Mouse (Mus musculus) MEL (cell line): ENCODE data around the gene Ppp1r12a.

Experiments used
- CHD2 ChIP-seq: IDR thresholded peaks from 2 replicates; pipeline ENCODE4 v1.6.1; 2011; ENCODE audit warnings: low read length, improper control_type of control experiment
- CTCF ChIP-seq, 3 experiments: IDR thresholded peaks in 2 of 3; conservative IDR thresholded peaks in 1 of 3; 2 replicates each; pipeline ENCODE4 v1.5.1; 2011 to 2012; ENCODE audit warnings: low read length in 3 of 3, low read depth in 2 of 3, mild to moderate bottlenecking in 2 of 3, improper control_type of control experiment in 1 of 3, inconsistent platforms in 1 of 3, mixed read lengths in 1 of 3, moderate library complexity in 1 of 3; ENCODE audit not compliant: control insufficient read depth in 1 of 3, insufficient read depth in 1 of 3, poor library complexity in 1 of 3, severe bottlenecking in 1 of 3
- EP300 ChIP-seq, 2 experiments: IDR thresholded peaks; 2 replicates each; pipeline ENCODE4 v1.6.1; 2011; ENCODE audit warnings: improper control_type of control experiment in 2 of 2, low read length in 2 of 2, low read depth in 1 of 2, mild to moderate bottlenecking in 1 of 2
- MAZ ChIP-seq: IDR thresholded peaks from 2 replicates; pipeline ENCODE4 v1.6.1; 2012; ENCODE audit warnings: low read depth, mild to moderate bottlenecking, inconsistent platforms, low read length, improper control_type of control experiment
- POLR2A ChIP-seq, 2 experiments: IDR thresholded peaks; 2 replicates each; pipeline ENCODE4 v1.6.1; 2011 to 2012; ENCODE audit warnings: low read length in 2 of 2, mild to moderate bottlenecking in 2 of 2, control low read depth in 1 of 2, improper control_type of control experiment in 1 of 2, low read depth in 1 of 2, moderate library complexity in 1 of 2; ENCODE audit not compliant: control insufficient read depth in 1 of 2, insufficient read depth in 1 of 2, poor library complexity in 1 of 2
- POLR2AphosphoS2 ChIP-seq: IDR thresholded peaks from 2 replicates; pipeline ENCODE4 v1.6.1; 2011; ENCODE audit warnings: low read length, improper control_type of control experiment
- SIN3A ChIP-seq: IDR thresholded peaks from 2 replicates; pipeline ENCODE4 v1.6.1; 2012; ENCODE audit warnings: low read length, improper control_type of control experiment, inconsistent platforms
- UBTF ChIP-seq: IDR thresholded peaks from 2 replicates; pipeline ENCODE4 v1.6.1; 2012; ENCODE audit warnings: low read depth, mild to moderate bottlenecking, inconsistent platforms, low read length, improper control_type of control experiment, moderate library complexity, borderline replicate concordance; ENCODE audit not compliant: insufficient read depth
- USF2 ChIP-seq, 2 experiments: IDR thresholded peaks; 2 replicates each; pipeline ENCODE4 v1.6.1; 2011 to 2012; ENCODE audit warnings: improper control_type of control experiment in 2 of 2, low read length in 2 of 2, borderline replicate concordance in 1 of 2, inconsistent platforms in 1 of 2, low read depth in 1 of 2, mild to moderate bottlenecking in 1 of 2; ENCODE audit not compliant: insufficient read depth in 1 of 2
- ZMIZ1 ChIP-seq: IDR thresholded peaks from 2 replicates; pipeline ENCODE4 v1.6.1; 2012; ENCODE audit warnings: low read depth, mild to moderate bottlenecking, inconsistent platforms, low read length, improper control_type of control experiment, moderate library complexity

DNA sequence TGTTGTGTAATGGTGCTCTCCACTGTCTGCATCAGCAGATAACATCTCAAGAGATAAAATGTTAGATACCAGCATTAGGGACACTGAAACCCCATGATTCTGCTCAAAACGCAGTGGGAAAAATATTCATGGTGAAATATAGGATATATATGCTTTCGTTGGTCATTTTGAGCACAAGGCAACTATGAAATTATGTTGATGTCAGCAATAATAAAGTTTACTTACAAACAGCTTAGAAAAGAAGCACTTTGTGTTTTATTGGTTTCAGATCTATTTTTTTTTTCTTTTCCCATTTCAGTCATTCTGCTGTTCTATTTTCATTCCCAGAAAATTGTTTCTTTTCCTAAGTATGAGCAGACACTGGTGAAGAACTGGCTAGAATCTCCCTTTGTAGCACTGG lies 34.1 kb downstream of the Ppp1r12a start:
- TF ChIP-seq USF2 (IDR thresholded peaks at IDR 0.05; ENCODE audit: borderline replicate concordance in 1 of 2, insufficient read depth in 1 of 2, low read depth in 1 of 2, low read length in 2 of 2) (no peak), POLR2A (IDR thresholded peaks at IDR 0.05; ENCODE audit: control insufficient read depth in 1 of 2, insufficient read depth in 1 of 2, low read depth in 1 of 2, low read length in 2 of 2, poor library complexity in 1 of 2) (no peak), MAZ (no peak), CHD2 (no peak), CTCF (IDR thresholded peaks at IDR 0.05 in 2 of 3, conservative IDR thresholded peaks at IDR 0.05 in 1 of 3; ENCODE audit: control insufficient read depth in 1 of 3, insufficient read depth in 1 of 3, low read depth in 2 of 3, low read length in 3 of 3, poor library complexity in 1 of 3, severe bottlenecking in 1 of 3) (no peak), POLR2AphosphoS2 (no peak), ZMIZ1 (no peak), EP300 (IDR thresholded peaks at IDR 0.05; ENCODE audit: low read depth in 1 of 2, low read length in 2 of 2) (no peak), SIN3A (no peak), UBTF (no peak)
